Mouse (Mus musculus): ENCODE results near the gene Adgrb3. TPM values are rescaled to one million over a fixed set of nuclear protein-coding genes. Genes with fewer than 3 reads are reported as not detected.

The Adgrb3 gene
- polyA plus RNA-seq (2015; fragmentation: Nextera tagmentation; extraction: Ambion mirVana): 0.41 and 0.42 TPM in 2 replicates

DNA sequence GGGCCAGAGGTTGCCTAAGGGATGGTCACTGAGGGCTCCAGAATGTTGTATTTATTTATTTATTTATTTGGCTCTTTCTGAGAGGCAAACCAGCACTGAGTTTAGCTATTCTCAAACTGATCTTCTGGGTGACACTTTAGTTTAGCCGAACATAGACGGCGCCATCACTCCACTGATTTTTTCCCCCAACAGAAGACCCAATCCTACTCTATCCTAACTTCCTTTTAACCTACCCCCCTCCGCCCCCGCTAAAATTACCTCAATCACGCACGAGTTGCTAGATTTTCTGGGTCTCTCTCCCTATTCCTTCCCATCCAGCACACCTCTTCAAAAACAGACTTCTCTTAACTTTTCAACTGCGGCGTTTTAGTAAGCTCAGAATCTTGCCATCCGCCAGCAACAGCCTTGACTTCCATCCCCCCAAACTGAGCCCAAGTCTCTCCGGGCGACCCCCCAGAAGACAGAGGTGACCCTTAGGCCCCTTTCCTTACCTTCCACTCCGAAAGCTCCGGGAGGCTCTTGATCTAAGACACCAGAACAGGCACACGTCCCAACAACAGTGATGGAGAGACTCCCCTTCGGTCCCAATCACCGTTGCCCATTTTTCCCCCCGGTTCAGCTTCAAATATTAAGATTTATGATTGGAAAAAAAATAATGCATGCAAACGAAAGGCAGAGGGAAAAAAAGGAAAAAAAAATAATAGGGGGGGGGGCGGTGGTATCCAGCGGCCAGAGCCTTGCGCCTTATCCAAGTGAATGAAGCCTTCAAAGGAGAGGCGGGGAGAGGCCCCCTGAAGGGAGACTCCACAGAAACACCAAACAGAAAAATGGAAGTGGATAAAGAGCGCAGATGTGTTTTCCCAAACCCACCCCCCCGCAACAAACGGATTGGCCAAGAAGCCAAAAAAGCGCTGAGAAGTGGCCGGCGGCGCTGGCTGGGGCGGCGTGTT lies at the start of gene Adgrb3:
Gene Adgrb3, minus strand, starts transcription at position 737 of the 950 bp plus-strand sequence.
- peak within 1 kb of the TSS; percentile 50 for H3K4me3 ChIP-seq
- H3K4me2 ChIP-seq: peak within 1 kb of the TSS; percentile 78
- H3K9ac ChIP-seq: no peak within 1 kb of the TSS
- H3K9me3 ChIP-seq: no peaks in the 10 kb centered on the region
- 4% methylated on average over 30 of the region's 32 CpGs for WGBS
- peaks cover 54% of the 10 kb centered on the region for H3K27me3 ChIP-seq
- no peak within 1 kb of the TSS for H3K27ac ChIP-seq
- no peaks in the 10 kb centered on the region for H3K4me1 ChIP-seq
- 0 out of 2 replicates have a peak, but pooled peaks have one; percentile 10 for ATAC-seq (ENCODE audit: borderline replicate concordance, extremely low read depth, low FRiP score, low TSS enrichment)
- no peaks in the 10 kb centered on the region for H3K36me3 ChIP-seq

DNA sequence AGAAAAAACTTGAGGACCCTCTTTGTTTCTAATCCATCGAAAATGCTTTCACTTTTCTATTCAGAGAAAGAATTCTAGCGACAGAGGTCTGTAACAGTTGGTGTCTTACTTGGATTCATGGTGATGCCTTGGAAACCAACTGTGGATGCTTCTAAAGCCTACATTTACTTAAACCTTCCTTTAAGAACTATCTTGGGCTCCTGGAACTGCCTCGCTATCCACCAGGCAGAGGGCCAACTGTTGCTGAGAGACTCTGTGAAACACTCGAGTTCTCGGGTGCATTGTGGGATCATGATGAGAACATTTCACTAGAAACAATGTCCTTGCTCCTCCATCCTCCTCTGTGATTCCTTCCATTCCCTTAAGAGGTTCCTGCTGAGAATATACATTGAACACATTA lies 48.0 kb upstream of the Adgrb3 start:
- Histone ChIP-seq H3K27ac (no peak overlapping the region), H3K4me3 (no peak overlapping the region), H3K4me1 (no peaks in the 10 kb centered on the region), H3K4me2 (no peak overlapping the region), H3K9me3 (no peaks in the 10 kb centered on the region), H3K9ac (no peak overlapping the region), H3K27me3 (no peaks in the 10 kb centered on the region), H3K36me3 (no peaks in the 10 kb centered on the region)
- 87% methylated on average over 5 of the region's 5 CpGs for WGBS
- no peak for ATAC-seq (ENCODE audit: borderline replicate concordance, extremely low read depth, low FRiP score, low TSS enrichment)

DNA sequence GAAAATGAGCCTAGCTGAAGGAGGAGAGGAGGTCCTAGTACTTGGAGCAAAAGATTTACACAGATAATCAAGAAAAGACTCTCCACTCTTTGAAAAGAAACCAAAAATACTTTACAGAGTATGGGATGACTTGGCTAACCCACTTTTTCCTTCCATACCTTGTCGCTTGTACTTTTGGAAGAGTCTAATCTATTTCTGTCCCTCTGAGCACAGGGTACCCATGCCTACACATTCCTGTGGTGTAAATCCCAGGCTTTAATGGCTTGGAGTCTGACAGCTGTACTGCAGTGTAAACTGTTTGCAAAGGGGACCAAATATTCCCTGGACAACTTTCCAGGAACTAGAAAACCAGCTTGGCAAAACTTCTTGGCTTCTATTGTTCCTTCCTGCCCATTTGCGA lies 28.0 kb upstream of the Adgrb3 start:
- Histone ChIP-seq H3K4me3 (no peak overlapping the region), H3K27ac (no peak overlapping the region), H3K27me3 (no peaks in the 10 kb centered on the region), H3K9ac (no peak overlapping the region), H3K4me1 (no peaks in the 10 kb centered on the region), H3K36me3 (no peaks in the 10 kb centered on the region), H3K4me2 (no peak overlapping the region), H3K9me3 (no peaks in the 10 kb centered on the region)
- no peak for ATAC-seq (ENCODE audit: borderline replicate concordance, extremely low read depth, low FRiP score, low TSS enrichment)
- WGBS: 85% methylated on average over 2 of the region's 2 CpGs

DNA sequence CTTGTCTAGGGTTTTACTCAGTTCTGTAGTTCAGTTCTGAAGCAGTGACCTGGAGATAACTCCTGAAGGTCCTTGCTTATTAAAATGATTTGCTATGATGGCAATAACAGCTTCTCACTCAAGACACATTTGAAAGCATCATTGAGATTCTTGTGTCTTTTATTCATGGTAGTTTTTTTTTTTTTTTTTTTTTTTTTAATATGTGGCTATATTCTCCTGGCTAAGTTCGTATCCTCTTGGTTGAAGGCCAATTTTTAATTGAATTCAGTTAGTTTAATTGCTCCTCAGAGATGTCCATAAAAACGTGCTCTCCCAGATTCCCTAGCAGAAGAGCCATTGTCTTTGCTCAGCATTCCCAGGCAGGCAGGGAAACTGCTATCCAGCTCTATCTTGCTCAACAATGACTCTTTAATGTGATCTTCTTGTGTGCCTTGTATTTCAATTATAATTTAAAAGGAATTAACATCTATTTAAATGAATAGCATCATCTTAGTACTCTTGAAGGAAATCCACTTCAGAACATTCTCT lies 25.0 kb upstream of the Adgrb3 start:
- Histone ChIP-seq H3K4me1 (no peaks in the 10 kb centered on the region), H3K36me3 (no peaks in the 10 kb centered on the region), H3K27me3 (no peaks in the 10 kb centered on the region), H3K4me3 (no peak overlapping the region), H3K9ac (no peak overlapping the region), H3K27ac (no peak overlapping the region), H3K9me3 (no peaks in the 10 kb centered on the region), H3K4me2 (no peak overlapping the region)
- ATAC-seq (ENCODE audit: borderline replicate concordance, extremely low read depth, low FRiP score, low TSS enrichment): no peak
- 46% methylated on average over 2 of the region's 2 CpGs for WGBS

DNA sequence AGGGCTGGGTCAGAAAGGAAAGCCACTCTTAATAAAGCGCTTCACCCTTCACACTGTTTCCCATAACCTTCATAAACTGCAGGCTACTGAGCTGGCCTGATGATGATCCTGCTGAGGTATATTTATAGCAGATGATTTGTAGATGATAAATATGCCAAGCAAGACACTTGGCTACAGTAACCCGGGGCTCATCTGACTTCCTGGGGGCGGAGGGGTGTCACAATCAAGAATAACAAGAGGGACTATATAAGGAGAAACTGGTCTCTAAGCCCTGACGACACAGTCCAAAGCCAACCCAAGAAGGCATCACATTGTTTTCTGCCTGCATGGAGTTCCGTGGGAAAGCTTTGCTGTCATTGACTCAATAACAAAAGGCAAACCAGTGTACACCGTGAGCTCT lies 2.8 kb upstream of the Adgrb3 start:
- Histone ChIP-seq H3K9ac (no peak overlapping the region), H3K36me3 (no peaks in the 10 kb centered on the region), H3K4me3 (no peak overlapping the region), H3K27ac (no peak overlapping the region), H3K4me1 (no peaks in the 10 kb centered on the region), H3K27me3 (peaks cover 51% of the 10 kb centered on the region), H3K4me2 (no peak overlapping the region), H3K9me3 (no peaks in the 10 kb centered on the region)
- 63% methylated on average over 6 of the region's 6 CpGs for WGBS
- no peak for ATAC-seq (ENCODE audit: borderline replicate concordance, extremely low read depth, low FRiP score, low TSS enrichment)

DNA sequence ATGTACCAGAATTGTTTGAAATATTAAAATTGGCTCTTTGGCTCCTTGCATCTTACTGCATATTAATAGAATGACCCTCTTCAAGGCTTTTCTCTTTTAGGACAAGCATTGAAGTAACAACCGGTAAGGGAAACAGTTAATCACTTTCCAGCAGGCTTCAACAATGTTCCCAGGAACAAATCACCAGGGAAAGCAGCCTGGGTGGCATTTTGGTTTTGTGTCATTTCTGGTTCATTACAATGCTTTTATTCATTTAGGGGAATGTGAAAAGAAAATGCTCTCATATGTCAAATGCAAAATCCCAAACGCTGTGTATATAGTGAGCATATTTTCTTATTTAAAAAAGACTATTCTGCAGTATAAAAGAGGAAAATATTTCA lies 2.0 kb upstream of the Adgrb3 start:
- WGBS: 47% methylated on average over 2 of the region's 2 CpGs

DNA sequence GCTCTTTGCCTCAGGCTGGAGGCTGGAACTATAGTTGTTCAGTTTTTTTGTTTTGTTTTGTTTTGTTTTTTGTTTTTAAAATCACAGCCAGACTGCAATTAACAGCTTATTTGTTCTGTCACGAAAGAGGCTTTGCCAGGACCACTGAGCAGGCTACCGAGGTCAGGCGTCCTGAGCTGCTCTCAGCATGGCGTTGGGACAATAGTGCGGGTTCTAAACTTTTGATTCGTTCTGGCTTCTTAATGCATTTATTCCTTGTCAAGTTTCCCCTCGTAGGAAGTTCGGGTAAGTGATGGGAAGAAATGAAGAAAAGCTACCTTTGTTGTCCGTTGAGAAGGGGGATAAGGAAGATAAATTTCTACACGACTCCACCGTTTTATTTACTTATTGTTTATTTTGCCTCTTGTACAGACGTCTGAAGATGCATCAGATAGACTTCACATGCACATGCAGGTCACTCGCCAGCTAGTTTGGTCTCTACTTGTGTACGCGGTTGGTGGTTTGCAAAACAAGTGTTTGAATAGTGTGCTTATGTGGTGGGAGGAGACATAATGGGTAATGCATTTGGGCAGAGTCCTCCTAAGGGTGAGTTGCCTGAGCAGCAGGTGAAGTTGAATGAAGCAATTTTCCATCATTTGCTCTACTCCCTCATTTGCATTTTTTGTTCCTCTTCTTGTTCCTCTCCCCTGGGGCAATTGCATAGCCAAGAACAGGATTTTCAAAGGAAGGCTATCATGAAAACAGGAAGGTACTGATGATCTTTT lies 1.4 kb upstream of the Adgrb3 start:
- H3K4me3 ChIP-seq: peak overlapping the region; percentile 50
- H3K9ac ChIP-seq: no peak overlapping the region
- H3K4me2 ChIP-seq: peak overlapping the region; percentile 78
- H3K4me1 ChIP-seq: no peaks in the 10 kb centered on the region
- 6% methylated on average over 15 of the region's 15 CpGs for WGBS
- ATAC-seq (ENCODE audit: borderline replicate concordance, extremely low read depth, low FRiP score, low TSS enrichment): no peak
- H3K27me3 ChIP-seq: peaks cover 54% of the 10 kb centered on the region
- no peaks in the 10 kb centered on the region for H3K36me3 ChIP-seq
- no peaks in the 10 kb centered on the region for H3K9me3 ChIP-seq
- no peak overlapping the region for H3K27ac ChIP-seq

More for the DNA sequence above, 2.0 kb upstream of the Adgrb3 start:
- Histone ChIP-seq H3K36me3 (no peaks in the 10 kb centered on the region), H3K4me1 (no peaks in the 10 kb centered on the region), H3K4me3 (no peak overlapping the region), H3K9me3 (no peaks in the 10 kb centered on the region), H3K4me2 (no peak overlapping the region), H3K9ac (no peak overlapping the region), H3K27me3 (peaks cover 54% of the 10 kb centered on the region), H3K27ac (no peak overlapping the region)
- no peak for ATAC-seq (ENCODE audit: borderline replicate concordance, extremely low read depth, low FRiP score, low TSS enrichment)

DNA sequence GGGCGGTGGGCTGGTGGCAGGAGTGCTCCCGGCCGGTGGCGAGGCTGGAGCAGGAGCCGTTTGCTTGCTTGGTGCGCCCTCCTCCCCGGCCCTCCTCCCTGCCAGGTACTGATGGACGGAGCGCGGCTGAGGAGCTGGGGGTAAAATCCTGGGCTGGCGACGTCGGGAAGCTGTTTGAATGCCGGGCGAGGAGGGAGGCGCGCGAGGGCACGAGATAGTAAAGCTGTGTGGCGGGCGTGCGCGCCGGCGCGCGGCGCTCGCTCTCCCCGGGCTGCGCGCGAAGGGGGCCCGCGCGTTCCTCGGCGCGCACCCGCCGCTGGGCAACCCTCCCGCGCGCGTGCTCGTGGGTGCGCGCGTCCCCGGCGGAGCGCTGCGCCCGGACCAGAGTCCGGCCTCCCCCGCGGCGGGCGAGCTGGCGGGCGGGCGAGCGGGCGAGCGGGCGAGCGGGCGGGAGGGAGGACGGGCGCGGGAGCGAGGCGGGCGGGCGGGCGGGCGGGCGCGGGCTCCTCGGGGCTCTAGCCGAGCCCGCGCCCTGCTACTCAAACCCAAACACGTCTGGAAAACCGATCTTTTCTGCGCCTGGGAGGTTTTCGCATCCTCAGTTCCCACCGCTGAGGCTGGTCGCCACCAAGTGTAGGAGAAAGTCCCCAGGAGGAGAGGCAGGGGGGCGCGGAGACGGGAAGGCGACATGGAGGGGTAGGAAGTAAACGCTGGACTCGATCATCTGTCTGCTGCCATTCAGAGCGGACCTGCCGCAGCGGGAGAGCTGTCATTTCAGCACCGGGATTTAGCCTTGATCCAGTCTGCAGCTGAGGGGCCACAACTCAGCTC lies 629 bp upstream of the Adgrb3 start:
- Histone ChIP-seq H3K36me3 (no peaks in the 10 kb centered on the region), H3K9me3 (no peaks in the 10 kb centered on the region), H3K27me3 (peaks cover 54% of the 10 kb centered on the region), H3K4me1 (no peaks in the 10 kb centered on the region), H3K27ac (no peak overlapping the region), H3K9ac (no peak overlapping the region), H3K4me2 (peak overlapping the region; percentile 78), H3K4me3 (peak overlapping the region; percentile 50)
- ATAC-seq (ENCODE audit: borderline replicate concordance, extremely low read depth, low FRiP score, low TSS enrichment): peak; percentile 73; the same call in 1 of the 2 replicates
- WGBS: 2% methylated on average over 22 of the region's 99 CpGs

DNA sequence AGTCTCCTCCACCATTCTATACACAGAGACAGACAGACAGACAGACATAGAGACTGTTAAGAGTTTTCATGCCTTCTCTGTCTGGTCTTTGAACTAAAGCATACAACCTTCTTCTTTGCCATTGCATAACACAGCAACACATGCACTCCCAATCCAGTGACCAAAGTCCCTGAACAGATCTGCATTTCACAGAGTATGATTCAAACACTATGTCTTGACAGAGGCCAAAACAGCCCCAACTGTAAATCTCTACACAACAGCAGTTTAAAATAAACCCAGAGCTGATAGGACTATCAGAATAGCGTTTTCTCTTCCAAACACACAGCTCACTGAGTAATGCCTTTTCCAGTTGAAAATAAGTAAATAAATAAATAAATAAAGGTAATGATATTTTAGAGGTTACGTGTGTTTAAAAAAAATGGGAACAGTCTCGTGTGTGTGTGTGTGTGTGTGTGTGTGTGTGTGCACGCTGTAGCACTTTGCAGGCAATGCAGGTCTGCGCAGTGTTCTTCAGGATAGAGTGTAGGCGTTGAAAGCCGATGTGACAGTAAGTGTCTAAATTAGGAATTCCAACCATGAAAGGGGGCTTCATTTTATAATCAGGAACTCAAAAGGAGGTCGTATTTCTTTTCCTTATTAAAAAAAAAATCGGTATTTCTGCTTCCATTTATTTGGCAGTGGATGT lies 1.3 kb downstream of the Adgrb3 start:
- ATAC-seq (ENCODE audit: borderline replicate concordance, extremely low read depth, low FRiP score, low TSS enrichment): no peak
- no peaks in the 10 kb centered on the region for H3K36me3 ChIP-seq
- H3K4me3 ChIP-seq: no peak overlapping the region
- no peak overlapping the region for H3K9ac ChIP-seq
- no peak overlapping the region for H3K4me2 ChIP-seq
- H3K4me1 ChIP-seq: no peaks in the 10 kb centered on the region
- peaks cover 54% of the 10 kb centered on the region for H3K27me3 ChIP-seq
- WGBS: 55% methylated on average over 9 of the region's 9 CpGs
- no peak overlapping the region for H3K27ac ChIP-seq
- H3K9me3 ChIP-seq: no peaks in the 10 kb centered on the region

DNA sequence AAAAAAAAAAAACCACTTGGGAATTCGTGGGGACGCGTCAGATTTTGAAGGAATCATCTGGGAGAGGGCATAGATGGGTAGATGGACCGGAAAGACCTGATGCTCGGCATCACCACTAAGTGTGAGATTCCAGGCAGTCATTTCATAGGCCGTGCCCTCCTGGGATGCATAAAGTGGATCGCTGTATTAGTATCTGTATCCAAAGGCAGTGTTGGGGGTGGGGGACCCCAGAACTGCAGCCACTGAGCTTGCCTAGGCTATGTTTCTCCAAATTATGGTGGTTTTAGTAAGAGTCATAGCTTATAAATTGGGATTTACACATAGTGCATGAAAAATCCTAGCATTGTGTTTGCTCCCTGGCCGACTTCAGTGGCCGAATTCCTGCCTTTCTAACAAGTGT lies 2.1 kb downstream of the Adgrb3 start:
- no peaks in the 10 kb centered on the region for H3K4me1 ChIP-seq
- H3K36me3 ChIP-seq: no peaks in the 10 kb centered on the region
- no peak for ATAC-seq (ENCODE audit: borderline replicate concordance, extremely low read depth, low FRiP score, low TSS enrichment)
- peaks cover 53% of the 10 kb centered on the region for H3K27me3 ChIP-seq
- H3K9ac ChIP-seq: no peak overlapping the region
- no peak overlapping the region for H3K4me3 ChIP-seq
- H3K4me2 ChIP-seq: no peak overlapping the region
- no peak overlapping the region for H3K27ac ChIP-seq
- WGBS: 57% methylated on average over 9 of the region's 9 CpGs
- no peaks in the 10 kb centered on the region for H3K9me3 ChIP-seq

DNA sequence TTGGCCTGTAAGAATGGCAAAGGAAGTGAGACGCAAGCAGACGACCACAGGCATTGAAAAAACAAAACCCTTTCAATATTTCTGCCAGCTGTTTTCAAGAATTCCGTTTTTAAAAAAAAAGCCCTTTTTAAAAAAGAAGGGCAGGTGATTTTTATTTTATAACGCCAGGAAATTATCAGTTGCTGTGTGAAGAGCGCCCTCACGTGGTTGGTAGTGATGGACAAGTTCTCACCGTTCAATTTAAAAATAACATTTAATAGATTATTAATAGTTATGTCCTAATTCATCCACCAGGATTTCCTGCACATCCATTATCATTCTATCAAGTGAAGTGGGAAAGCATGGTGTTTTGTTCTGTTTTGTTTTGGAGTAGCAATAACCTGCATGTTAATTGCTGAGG lies 2.7 kb downstream of the Adgrb3 start:
- WGBS: 13% methylated on average over 7 of the region's 7 CpGs
- ATAC-seq (ENCODE audit: borderline replicate concordance, extremely low read depth, low FRiP score, low TSS enrichment): no peak
- H3K27me3 ChIP-seq: peaks cover 47% of the 10 kb centered on the region
- no peak overlapping the region for H3K4me3 ChIP-seq
- no peaks in the 10 kb centered on the region for H3K9me3 ChIP-seq
- H3K4me2 ChIP-seq: no peak overlapping the region
- H3K4me1 ChIP-seq: no peaks in the 10 kb centered on the region
- no peak overlapping the region for H3K9ac ChIP-seq
- H3K27ac ChIP-seq: no peak overlapping the region
- H3K36me3 ChIP-seq: no peaks in the 10 kb centered on the region

Measured in lung, embryonic 15.5 days (tissue).